Mouse (Mus musculus) cerebral cortex, adult 2 months (tissue): Measurements from ENCODE around the gene Ttc9c.

ENCODE experiments used
- WGBS: fragments of 180-500 bp; shearing (Covaris S2); methylation state at CpG from one replicate; pipeline ENCODE4 v1.1.7; 2018; 5-methylcytosine and 5-hydroxymethylcytosine counted together

Gene Ttc9c

GRCm38 (mm10) chr19:8774086-8774835 lies 44.9 kb downstream of the Ttc9c start, which contains the start of gene Tmem179b:
Gene Tmem179b, minus strand, starts transcription at chr19:8774467.
- WGBS: under 1% methylated on average over 68 of the region's 68 CpGs

DNA sequence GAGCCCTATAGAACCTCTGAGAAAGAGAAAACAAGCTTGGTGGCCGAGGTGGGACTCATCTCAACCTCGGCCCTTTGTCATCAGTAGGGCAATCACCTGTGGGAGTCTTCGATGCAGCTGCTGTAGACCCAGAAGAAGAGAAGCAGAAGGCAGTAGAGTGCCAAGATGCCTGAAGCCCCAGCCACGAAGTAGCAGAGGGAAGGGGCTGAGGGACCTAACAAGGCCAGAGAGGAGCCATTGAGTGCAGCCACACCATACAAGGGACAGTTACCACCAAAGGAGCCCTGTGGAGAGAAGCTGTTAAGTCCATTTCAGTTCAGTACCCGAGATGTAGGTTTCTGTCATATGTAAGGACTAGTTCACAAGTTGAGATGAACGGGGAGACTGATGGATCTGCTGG lies 45.7 kb downstream of the Ttc9c start:
- 47% methylated on average over 6 of the region's 6 CpGs for WGBS

GRCm38 (mm10) chr19:8772996-8773395 lies 46.1 kb downstream of the Ttc9c start:
- WGBS: 67% methylated on average over 5 of the region's 5 CpGs

GRCm38 (mm10) chr19:8770567-8771270 lies 48.4 kb downstream of the Ttc9c start, which contains the start of gene Tmem223:
Gene Tmem223, plus strand, starts transcription at chr19:8770996.
- 14% methylated on average over 29 of the region's 29 CpGs for WGBS

- WGBS: 97% methylated on average over 9 of the region's 9 CpGs
Observed at GRCm38 (mm10) chr19:8765562-8765961, 53.6 kb downstream of the Ttc9c start.

GRCm38 (mm10) chr19:8763276-8763675 lies 55.9 kb downstream of the Ttc9c start:
- WGBS: 68% methylated on average over 4 of the region's 4 CpGs

GRCm38 (mm10) chr19:8760757-8761156 lies 58.4 kb downstream of the Ttc9c start:
- WGBS: 98% methylated on average over 2 of the region's 2 CpGs
